Mouse (Mus musculus): ENCODE data around the gene Stxbp5l.
"Not testable (repeated sequence)": the region's sequence is repeated elsewhere in the genome, so short reads cannot be mapped to it uniquely, and the experiment has no call there.

The Stxbp5l gene

DNA sequence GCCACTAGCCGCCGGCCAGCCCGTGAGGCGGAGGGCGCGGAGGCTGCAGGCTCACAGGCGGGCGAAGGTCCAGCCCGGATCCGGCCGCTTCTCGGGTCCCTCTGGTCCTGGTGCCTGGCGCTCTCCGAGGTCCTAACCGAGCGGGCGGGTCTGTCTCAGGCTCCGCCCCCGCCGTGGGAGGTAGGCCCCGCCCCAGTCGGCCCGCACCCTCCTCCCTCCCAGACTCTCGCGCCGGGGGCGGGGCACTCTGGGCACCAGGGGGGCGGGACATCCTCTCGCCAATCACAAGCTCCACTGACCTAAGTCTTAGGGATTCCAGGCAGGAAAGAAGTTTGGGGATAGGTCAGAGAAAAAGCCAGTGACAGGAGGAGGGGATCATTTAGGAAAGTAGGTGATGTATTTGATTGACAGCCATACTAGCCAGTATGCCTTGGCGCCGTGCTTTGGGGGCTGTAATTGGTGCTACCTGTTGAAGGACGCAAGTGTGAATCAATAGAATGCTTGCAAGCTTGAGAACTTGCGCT is at the start of gene Stxbp5l:
Gene Stxbp5l, minus strand, starts transcription at position 142 of the 524 bp plus-strand sequence.
- peak; percentile 93 to 95 for DNase-seq (ENCODE audit: low spot score in 2 of 2)

- DNase-seq (ENCODE audit: low spot score in 2 of 2), result peak; percentile 65 to 72
Measured at GRCm38 (mm10) chr16:37433418-37434204, 48.8 kb upstream of the Stxbp5l start.

DNA sequence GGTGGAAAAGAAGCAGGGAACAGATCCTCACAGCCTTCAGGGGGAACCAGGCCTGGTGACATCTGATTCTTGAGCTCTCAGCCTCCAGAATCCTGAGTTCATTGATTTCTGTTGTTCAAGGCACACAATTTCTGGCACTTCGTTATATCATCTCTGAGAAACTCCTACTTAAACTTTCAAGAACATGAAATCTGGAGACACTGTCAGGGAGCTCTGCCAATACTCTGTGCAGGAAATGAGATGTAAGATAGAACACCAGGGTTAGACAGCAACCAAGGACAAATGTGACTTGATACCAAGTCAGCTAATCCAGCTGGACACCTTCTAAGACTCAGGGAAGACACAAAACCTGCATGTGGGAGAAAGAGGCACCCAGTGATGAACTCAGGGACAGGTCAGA is 40.7 kb upstream of the Stxbp5l start:
- no peak for DNase-seq (ENCODE audit: low spot score in 2 of 2)

DNA sequence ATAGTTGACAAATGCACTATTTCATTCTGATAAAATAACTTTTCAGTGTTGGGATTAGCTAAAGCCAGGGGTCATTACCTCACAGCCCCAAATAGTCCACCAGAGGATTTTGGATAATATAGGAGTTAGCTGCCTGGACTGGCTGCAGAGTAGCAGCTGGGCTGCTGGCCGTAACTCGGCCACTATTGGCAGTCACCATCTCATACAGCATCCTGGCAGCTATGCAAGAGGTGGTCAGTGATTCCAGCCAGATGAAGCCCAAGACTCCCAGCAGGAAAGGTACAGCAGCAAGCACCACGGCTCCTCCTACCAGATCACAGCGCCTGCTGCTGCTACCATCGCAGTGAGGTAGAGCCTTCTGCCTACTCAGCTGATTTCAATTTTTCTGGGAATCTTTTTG is 38.1 kb upstream of the Stxbp5l start:
- no peak for DNase-seq (ENCODE audit: low spot score in 2 of 2)

- DNase-seq (ENCODE audit: low spot score in 2 of 2), result no peak
Measured at GRCm38 (mm10) chr16:37421851-37422250, 37.1 kb upstream of the Stxbp5l start.

- DNase-seq (ENCODE audit: low spot score in 2 of 2), result no peak
Measured at GRCm38 (mm10) chr16:37420512-37420911, 35.8 kb upstream of the Stxbp5l start.

DNA sequence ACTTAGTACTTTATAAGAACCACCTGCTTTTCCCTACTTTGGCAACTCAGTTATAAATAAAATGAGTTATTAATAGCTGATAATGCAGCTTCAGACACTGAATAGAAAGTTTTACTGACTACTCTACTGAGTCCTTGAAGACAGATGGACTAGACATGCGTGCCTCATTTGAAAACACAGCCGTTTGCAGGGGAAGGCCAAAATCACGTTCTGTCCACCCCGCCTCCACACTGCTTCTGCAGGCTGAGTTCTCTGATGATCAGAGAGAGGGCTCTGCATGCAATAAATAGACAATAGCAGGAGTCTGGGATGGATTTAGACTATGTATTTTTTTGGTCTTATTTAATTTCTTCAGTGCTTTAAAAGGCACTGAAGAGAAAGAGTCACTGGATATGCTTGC is 20.8 kb upstream of the Stxbp5l start:
- peak in 1 of 2 experiments; percentile 33 for DNase-seq (ENCODE audit: low spot score in 2 of 2)

GRCm38 (mm10) chr16:37404922-37405321 is 20.2 kb upstream of the Stxbp5l start:
- DNase-seq (ENCODE audit: low spot score in 2 of 2), result no peak

DNA sequence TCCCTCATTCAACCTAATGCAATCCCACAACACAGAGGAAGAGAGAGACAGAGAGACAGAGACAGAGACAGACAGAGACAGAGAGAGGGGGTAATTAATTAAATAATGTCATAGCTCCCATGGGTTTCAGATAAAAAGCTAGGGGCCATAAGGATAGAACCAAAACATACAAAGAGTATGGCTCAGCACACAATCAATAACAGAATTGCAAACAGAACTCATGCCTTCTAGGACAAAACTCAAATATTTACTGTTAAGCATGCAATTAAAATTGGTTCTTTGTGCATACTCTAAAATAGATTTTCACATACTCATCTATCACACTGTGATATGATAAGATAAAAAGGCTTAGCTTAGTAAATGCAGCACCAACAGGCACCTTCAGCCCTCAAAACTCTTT is 5.2 kb upstream of the Stxbp5l start:
- DNase-seq (ENCODE audit: low spot score in 2 of 2), result no peak

GRCm38 (mm10) chr16:37389201-37389905 is 4.6 kb upstream of the Stxbp5l start:
- no peak for DNase-seq (ENCODE audit: low spot score in 2 of 2)

DNA sequence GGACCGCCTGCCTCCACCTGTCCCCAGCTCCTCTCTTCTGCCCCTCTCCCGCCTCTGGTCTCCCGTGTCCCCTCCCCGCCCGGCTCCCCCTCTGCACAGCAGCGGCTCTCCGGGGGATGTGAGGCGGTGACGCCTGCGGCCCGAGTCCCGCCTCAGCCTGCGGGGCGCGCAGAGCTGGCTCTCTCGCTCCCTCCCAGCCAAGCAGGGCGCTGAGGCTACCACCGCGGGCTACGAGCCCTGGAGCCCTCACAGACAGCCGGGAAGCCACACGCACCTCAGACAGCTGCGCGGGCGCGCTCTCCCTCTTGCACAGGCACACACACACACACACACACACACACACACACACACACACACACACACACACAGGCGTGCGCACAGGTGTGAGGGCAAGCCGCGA is 393 bp downstream of the Stxbp5l start:
- DNase-seq (ENCODE audit: low spot score in 2 of 2), result peak; percentile 66 to 70

DNA sequence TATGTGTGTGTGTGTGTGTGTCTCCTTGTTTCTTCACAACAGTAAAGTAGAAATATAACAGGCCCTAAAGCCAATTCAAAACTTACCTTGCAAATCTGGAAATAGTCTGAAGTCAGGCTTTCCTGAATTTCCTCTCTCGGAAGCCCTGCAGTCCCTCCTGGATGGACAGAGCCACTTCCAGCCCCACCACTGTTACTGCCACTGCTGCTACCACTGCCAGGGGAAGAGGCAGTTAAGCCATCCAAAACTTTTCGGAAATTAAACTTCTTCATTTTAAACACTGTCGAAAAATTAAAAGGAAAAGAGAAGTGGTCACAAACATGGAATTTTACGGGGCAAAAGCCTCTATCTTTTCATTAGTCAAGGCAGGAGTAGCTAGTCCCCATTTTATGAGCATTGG is 1.3 kb downstream of the Stxbp5l start:
- DNase-seq (ENCODE audit: low spot score in 2 of 2), result no peak

DNA sequence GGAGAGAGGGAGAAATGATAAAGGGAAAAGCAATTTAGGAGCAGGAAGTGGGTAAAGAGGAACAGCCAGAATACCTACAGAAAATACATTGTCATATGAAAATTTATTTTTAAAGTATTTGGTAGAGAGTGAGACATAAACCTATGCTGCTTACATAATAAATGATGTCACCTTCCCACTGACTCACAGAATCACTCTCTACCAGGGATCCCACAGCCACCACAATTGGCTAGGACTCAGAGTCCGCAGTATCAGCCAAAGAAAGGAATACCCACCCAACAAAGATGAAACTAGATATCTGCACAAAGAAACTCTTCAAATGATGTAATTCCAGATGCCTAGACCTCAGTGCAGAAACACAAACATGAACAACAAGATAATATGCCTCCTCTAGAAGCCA is 12.0 kb downstream of the Stxbp5l start:
- DNase-seq (ENCODE audit: low spot score in 2 of 2), result no peak

DNA sequence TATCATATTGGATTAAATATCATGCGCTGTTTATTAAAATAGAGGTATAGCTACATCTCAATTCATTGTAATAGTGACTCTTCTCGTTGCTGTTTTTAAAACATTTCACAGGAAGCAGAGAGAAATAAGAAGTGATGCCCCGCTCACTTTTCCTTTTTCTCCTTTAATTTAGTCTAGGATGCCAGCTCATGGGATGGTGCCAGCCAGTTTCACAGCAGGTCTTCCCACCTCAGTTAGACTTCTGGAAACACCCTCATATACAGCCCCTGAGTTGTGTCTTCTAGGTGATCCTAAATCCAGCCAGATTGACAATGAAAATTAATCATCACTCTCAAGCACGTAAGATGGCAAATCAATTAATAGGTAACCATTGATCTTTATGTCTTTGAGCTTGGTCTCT is 17.3 kb downstream of the Stxbp5l start:
- DNase-seq (ENCODE audit: low spot score in 2 of 2), result no peak

GRCm38 (mm10) chr16:37363958-37364357 is 20.8 kb downstream of the Stxbp5l start:
- no peak for DNase-seq (ENCODE audit: low spot score in 2 of 2)

GRCm38 (mm10) chr16:37355621-37356020 is 29.1 kb downstream of the Stxbp5l start:
- no peak for DNase-seq (ENCODE audit: low spot score in 2 of 2)

- no peak for DNase-seq (ENCODE audit: low spot score in 2 of 2)
Measured at GRCm38 (mm10) chr16:37347092-37347491, 37.7 kb downstream of the Stxbp5l start.

DNA sequence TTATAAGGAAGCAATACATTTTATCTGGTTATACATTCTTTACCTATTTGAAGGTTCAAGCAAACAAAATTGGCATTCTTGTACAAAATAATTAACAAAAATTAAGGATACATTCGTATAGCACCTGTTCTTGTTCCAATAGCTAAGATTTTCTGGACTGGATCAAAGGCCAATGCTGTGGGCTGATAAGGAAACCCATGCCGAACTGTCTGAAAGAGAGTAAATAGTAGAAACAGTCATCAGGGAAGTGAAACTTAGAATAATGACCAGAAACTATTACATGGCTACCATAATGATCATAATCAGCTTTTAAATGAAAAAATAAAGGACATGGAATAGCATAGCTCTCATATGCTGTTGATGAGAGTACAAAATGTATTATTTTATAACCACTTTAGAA is 39.8 kb downstream of the Stxbp5l start:
- DNase-seq (ENCODE audit: low spot score in 2 of 2), result no peak

- DNase-seq (ENCODE audit: low spot score in 2 of 2), result not testable (repeated sequence)
Measured at GRCm38 (mm10) chr16:37341446-37341845, 43.3 kb downstream of the Stxbp5l start.

GRCm38 (mm10) chr16:37338177-37338576 is 46.6 kb downstream of the Stxbp5l start:
- no peak for DNase-seq (ENCODE audit: low spot score in 2 of 2)

- no peak for DNase-seq (ENCODE audit: low spot score in 2 of 2)
Measured at GRCm38 (mm10) chr16:37337529-37337928, 47.2 kb downstream of the Stxbp5l start.

GRCm38 (mm10) chr16:37304441-37304840 is 80.3 kb downstream of the Stxbp5l start:
- DNase-seq (ENCODE audit: low spot score in 2 of 2), result no peak

GRCm38 (mm10) chr16:37292593-37292992 is 92.2 kb downstream of the Stxbp5l start:
- DNase-seq (ENCODE audit: low spot score in 2 of 2), result no peak
